Mouse (Mus musculus) lung, postnatal 0 days (tissue): ENCODE data around the gene Atp1b2.

ENCODE experiments used
- CTCF ChIP-seq: IDR thresholded peaks from 2 replicates; pipeline ENCODE4 v1.5.1; 2016; ENCODE audit warnings: antibody characterized with exemption, mild to moderate bottlenecking
- EP300 ChIP-seq: IDR thresholded peaks from 2 replicates; pipeline ENCODE4 v1.6.1; 2016; ENCODE audit warnings: antibody characterized with exemption, mild to moderate bottlenecking, control low read depth

DNA sequence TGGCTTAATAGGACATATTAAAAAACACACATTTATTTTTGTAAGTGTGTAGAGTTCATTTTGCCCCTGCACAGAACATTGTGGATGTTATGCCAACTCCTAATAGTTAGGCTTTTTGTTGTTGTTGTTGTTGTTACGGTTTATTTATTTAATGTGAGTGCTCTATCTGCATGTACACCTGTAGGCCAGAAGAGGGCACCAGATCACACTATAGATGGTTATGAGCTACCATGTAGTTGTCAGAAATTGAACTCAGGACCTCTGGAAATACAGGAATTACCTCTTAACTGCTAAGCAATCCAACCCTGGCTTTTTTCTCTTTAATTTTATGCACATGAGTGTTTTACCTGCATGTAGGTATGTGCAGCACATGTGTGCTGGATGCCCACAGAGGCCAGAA is 24.1 kb upstream of the Atp1b2 start:
- peak; percentile 67 for TF ChIP-seq CTCF
- TF ChIP-seq EP300 = no peak
